8 mouse cellular contexts compared by ENCODE assay signal in genomic region chr4:129113083-129113988, GRCm38 (mm10). TPM values are rescaled to one million over a fixed set of nuclear protein-coding genes. Genes with fewer than 3 reads are reported as not detected.
DNase-seq lines count a peak whose midpoint lies in the region; ATAC-seq and TF ChIP-seq lines count a peak whose summit lies in the region.

No protein-coding gene starts in this region.

- no peak overlapping the region for H3K9ac ChIP-seq in heart, adult 2 months (ENCODE audit: low read depth, low read length)
- H3K9ac ChIP-seq in forebrain, postnatal 0 days = no peak overlapping the region
- H3K9ac ChIP-seq in midbrain, embryonic 12.5 days (replicated peaks) = no peak overlapping the region

- no peaks in the 10 kb centered on the region for H3K79me2 ChIP-seq in heart, adult 2 months (replicated peaks; ENCODE audit: control insufficient read depth, insufficient read depth, low read length)

- H3K4me3 ChIP-seq in heart, adult 2 months = no peak overlapping the region
- H3K4me3 ChIP-seq in forebrain, postnatal 0 days (ENCODE audit: low read depth, low read length) = no peak overlapping the region
- no peak overlapping the region for H3K4me3 ChIP-seq in midbrain, embryonic 12.5 days
- H3K4me3 ChIP-seq in spleen, adult 2 months (ENCODE audit: extremely low read depth, insufficient read depth, insufficient read length) = no peak overlapping the region

- peak; percentile 68 for TF ChIP-seq CTCF in heart, adult 2 months (IDR thresholded peaks at IDR 0.05)
- peak; percentile 100 for TF ChIP-seq CTCF in forebrain, postnatal 0 days (IDR thresholded peaks at IDR 0.05; ENCODE audit: low read depth)
- TF ChIP-seq CTCF in spleen, adult 2 months (IDR thresholded peaks at IDR 0.05; ENCODE audit: extremely low read depth, insufficient read depth, insufficient read length, insufficient replicate concordance) = peak; percentile 46; the same call in 1 of the 2 replicates

- H3K9me3 ChIP-seq in forebrain, postnatal 0 days (ENCODE audit: low read length) = no peaks in the 10 kb centered on the region
- H3K9me3 ChIP-seq in midbrain, embryonic 12.5 days = no peaks in the 10 kb centered on the region

- no peaks in the 10 kb centered on the region for H3K36me3 ChIP-seq in heart, adult 2 months (ENCODE audit: control insufficient read depth, insufficient read depth, low read length)
- 0 out of 2 replicates have a peak, but pooled peaks cover 3% of the 10 kb centered on the region for H3K36me3 ChIP-seq in forebrain, postnatal 0 days (ENCODE audit: insufficient read depth)
- H3K36me3 ChIP-seq in midbrain, embryonic 12.5 days = no peaks in the 10 kb centered on the region
- H3K36me3 ChIP-seq in spleen, adult 2 months (ENCODE audit: control insufficient read depth, insufficient read depth, low read length) = no peaks in the 10 kb centered on the region

- peak; percentile 97 for ATAC-seq in forebrain, postnatal 0 days
- peak; percentile 92 for ATAC-seq in midbrain, embryonic 12.5 days (ENCODE audit: low FRiP score, low read depth)

- no peak for TF ChIP-seq EP300 in heart, adult 2 months (IDR thresholded peaks at IDR 0.05; ENCODE audit: insufficient read depth, low read depth, low read length)

- peaks cover 3% of the 10 kb centered on the region; the same call in 1 of the 2 replicates for H3K27me3 ChIP-seq in heart, adult 2 months (ENCODE audit: control insufficient read depth, insufficient read depth, low read length)
- no peaks in the 10 kb centered on the region for H3K27me3 ChIP-seq in forebrain, postnatal 0 days (ENCODE audit: insufficient read depth, low read length)
- H3K27me3 ChIP-seq in midbrain, embryonic 12.5 days = peaks cover 25% of the 10 kb centered on the region
- H3K27me3 ChIP-seq in spleen, adult 2 months (ENCODE audit: control insufficient read depth, insufficient read depth, low read length) = no peaks in the 10 kb centered on the region

- no peaks in the 10 kb centered on the region for H3K4me1 ChIP-seq in heart, adult 2 months (ENCODE audit: control insufficient read depth, insufficient read depth, low read length)
- H3K4me1 ChIP-seq in forebrain, postnatal 0 days (ENCODE audit: insufficient read depth) = 0 out of 2 replicates have a peak, but pooled peaks cover 3% of the 10 kb centered on the region
- peaks cover 14% of the 10 kb centered on the region for H3K4me1 ChIP-seq in midbrain, embryonic 12.5 days
- no peaks in the 10 kb centered on the region for H3K4me1 ChIP-seq in spleen, adult 2 months (ENCODE audit: control insufficient read depth, insufficient read depth, insufficient read length)

- TF ChIP-seq POLR2A in heart, adult 2 months (IDR thresholded peaks at IDR 0.05; ENCODE audit: insufficient read depth, low read depth, low read length) = no peak
- TF ChIP-seq POLR2A in spleen, adult 2 months (IDR thresholded peaks at IDR 0.05; ENCODE audit: low read depth, low read length) = no peak

- no peak overlapping the region for H3K27ac ChIP-seq in heart, adult 2 months
- no peak overlapping the region; the same call in 1 of the 2 replicates for H3K27ac ChIP-seq in forebrain, postnatal 0 days (ENCODE audit: low read depth, low read length)
- H3K27ac ChIP-seq in midbrain, embryonic 12.5 days (replicated peaks) = peak overlapping the region; percentile 52; the same call in 1 of the 2 replicates
- H3K27ac ChIP-seq in spleen, adult 2 months (ENCODE audit: insufficient read depth, low read length) = no peak overlapping the region

- no peak overlapping the region for H3K4me2 ChIP-seq in forebrain, postnatal 0 days (ENCODE audit: low read depth)
- H3K4me2 ChIP-seq in midbrain, embryonic 12.5 days (replicated peaks) = 0 out of 2 replicates have a peak overlapping the region, but pooled peaks have one; percentile 13

- WGBS in heart, adult 2 months = 31% methylated on average over 28 of the region's 28 CpGs
- 27% methylated on average over 28 of the region's 28 CpGs for WGBS in forebrain, postnatal 0 days
- 31% methylated on average over 28 of the region's 28 CpGs for WGBS in midbrain, embryonic 12.5 days
- whole genome bisulfite sequencing in spleen, adult 2 months = 32% methylated on average over 28 of the region's 28 CpGs

- intact Hi-C loops in heart, adult 2 months (cut with DNase I) = no loop called here
- intact Hi-C loops in left cerebral cortex, postnatal 4 days (cut with DNase I) = no loop called here

- DNase-seq in heart, adult 2 months = peak; percentile 23 to 40
- DNase-seq in heart, adult 8-10 months (ENCODE audit: low spot score) = no peak
- DNase-seq in cerebellum, adult 18-20 months = peak; percentile 76 to 86
- peak; percentile 92 for DNase-seq in forebrain, postnatal 0 days
- peak; percentile 56 for DNase-seq in kidney, adult 11 months
- peak; percentile 97 for DNase-seq in left cerebral cortex, postnatal 4 days
- no peak for DNase-seq in spleen, adult 2 months (ENCODE audit: low read depth in 1 of 2, low spot score in 2 of 2)

RNA-seq across cellular contexts. Expression of gene Tmem54, which starts 8.0 kb away (rescaled TPM):
- not detected for total RNA-seq in heart, adult 2 months (2021)
- 0.23 TPM in 1 of 2 replicates, not detected in the other for polyA plus RNA-seq in heart, adult 2 months (2012; rRNA removed)
- not detected for total RNA-seq in heart, adult 8-10 months (2022)
- not detected in 2 replicates for total RNA-seq in forebrain, postnatal 0 days (2014; rRNA removed)
- not detected in 2 replicates for polyA plus RNA-seq in forebrain, postnatal 0 days (2015; fragmentation: Nextera tagmentation; extraction: Ambion mirVana)
- not detected for total RNA-seq in left cerebral cortex, postnatal 4 days (2021)
- 0.51 and 0.63 TPM in 2 replicates for polyA plus RNA-seq in midbrain, embryonic 12.5 days (2016; fragmentation: Nextera tagmentation; extraction: Ambion mirVana)
- 0.60 TPM in 1 of 2 replicates, not detected in the other for polyA plus RNA-seq in spleen, adult 2 months (2012; rRNA removed)

RNA-seq across cellular contexts. Expression of gene Hpca, which starts 8.5 kb away (rescaled TPM):
- total RNA-seq in heart, adult 2 months (2021) = under 1 TPM in 1 of 2 experiments, not detected in 1; 0.14 TPM
- polyA plus RNA-seq in heart, adult 2 months (2012; rRNA removed) = 0.23 and 0.62 TPM in 2 replicates
- under 1 TPM in 3 of 4 experiments, not detected in 1; 0.22 to 0.44 (median 0.33) TPM for total RNA-seq in heart, adult 8-10 months (2022)
- 129 and 214 TPM in 2 replicates for total RNA-seq in forebrain, postnatal 0 days (2014; rRNA removed)
- polyA plus RNA-seq in forebrain, postnatal 0 days (2015; fragmentation: Nextera tagmentation; extraction: Ambion mirVana) = 110 and 128 TPM in 2 replicates
- total RNA-seq in left cerebral cortex, postnatal 4 days (2021) = 100 to 1,000 TPM; 189 to 218 TPM
- 3.6 and 4.0 TPM in 2 replicates for polyA plus RNA-seq in midbrain, embryonic 12.5 days (2016; fragmentation: Nextera tagmentation; extraction: Ambion mirVana)
- polyA plus RNA-seq in spleen, adult 2 months (2012; rRNA removed) = 0.05 TPM in 1 of 2 replicates, not detected in the other

RNA-seq across cellular contexts. Expression of gene Fndc5, which starts 23.5 kb away (rescaled TPM):
- total RNA-seq in heart, adult 2 months (2021) = 100 to 1,000 TPM; 338 to 388 TPM
- 197 and 335 TPM in 2 replicates for polyA plus RNA-seq in heart, adult 2 months (2012; rRNA removed)
- total RNA-seq in heart, adult 8-10 months (2022) = 100 to 1,000 TPM; 334 to 410 (median 360) TPM
- 10.3 and 11.6 TPM in 2 replicates for total RNA-seq in forebrain, postnatal 0 days (2014; rRNA removed)
- polyA plus RNA-seq in forebrain, postnatal 0 days (2015; fragmentation: Nextera tagmentation; extraction: Ambion mirVana) = 5.8 and 8.3 TPM in 2 replicates
- total RNA-seq in left cerebral cortex, postnatal 4 days (2021) = 10 to 100 TPM; 16.4 to 18.0 TPM
- polyA plus RNA-seq in midbrain, embryonic 12.5 days (2016; fragmentation: Nextera tagmentation; extraction: Ambion mirVana) = 1.3 and 1.8 TPM in 2 replicates
- 0.58 and 0.70 TPM in 2 replicates for polyA plus RNA-seq in spleen, adult 2 months (2012; rRNA removed)

RNA-seq across cellular contexts. Expression of gene Rnf19b, which starts 55.3 kb away (rescaled TPM):
- total RNA-seq in heart, adult 2 months (2021) = 10 to 100 TPM; 27.1 to 28.1 TPM
- 21.1 and 24.7 TPM in 2 replicates for polyA plus RNA-seq in heart, adult 2 months (2012; rRNA removed)
- 10 to 100 TPM; 26.0 to 30.0 (median 27.7) TPM for total RNA-seq in heart, adult 8-10 months (2022)
- total RNA-seq in forebrain, postnatal 0 days (2014; rRNA removed) = 116 and 135 TPM in 2 replicates
- 31.1 and 32.6 TPM in 2 replicates for polyA plus RNA-seq in forebrain, postnatal 0 days (2015; fragmentation: Nextera tagmentation; extraction: Ambion mirVana)
- total RNA-seq in left cerebral cortex, postnatal 4 days (2021) = 100 to 1,000 TPM in 1 of 2 experiments, 10 to 100 TPM in 1; 97.9 to 102 TPM
- 15.8 and 16.5 TPM in 2 replicates for polyA plus RNA-seq in midbrain, embryonic 12.5 days (2016; fragmentation: Nextera tagmentation; extraction: Ambion mirVana)
- 109 and 136 TPM in 2 replicates for polyA plus RNA-seq in spleen, adult 2 months (2012; rRNA removed)

Comparison
In these comparisons a context has a peak if more than half of its experiments do, and no peak if none do; other contexts are left out.
1. DNase-seq: peak in heart, adult 2 months (2 of 2), cerebellum, adult 18-20 months (2 of 2), forebrain, postnatal 0 days (single experiment), kidney, adult 11 months (single experiment) and left cerebral cortex, postnatal 4 days (single experiment); none in heart, adult 8-10 months (single experiment) and spleen, adult 2 months (0 of 2).
2. CTCF ChIP-seq: peak in every context shown above with its lines; median percentile 100 in forebrain, postnatal 0 days; 68 in heart, adult 2 months; 46 in spleen, adult 2 months.
3. RNA of gene Hpca, which starts 8.5 kb away (total RNA-seq): 189 to 218 TPM in left cerebral cortex, postnatal 4 days and 129 to 214 TPM in forebrain, postnatal 0 days; 0.22 to 0.44 TPM in heart, adult 8-10 months and 0.14 TPM in heart, adult 2 months; every median in the first group is over 10 times any median in the second.
4. RNA of gene Fndc5, which starts 23.5 kb away (total RNA-seq): 338 to 388 TPM in heart, adult 2 months and 334 to 410 TPM in heart, adult 8-10 months; 16.4 to 18.0 TPM in left cerebral cortex, postnatal 4 days and 10.3 to 11.6 TPM in forebrain, postnatal 0 days; every median in the first group is over 10 times any median in the second.